Mouse (Mus musculus) spleen, adult 2 months (tissue): Measurements from ENCODE around the gene Gm614.

Experiments used
- CTCF ChIP-seq: fragments of 200-500 bp; IDR thresholded peaks from 2 replicates; pipeline ENCODE4 v1.5.1; 2011; ENCODE audit warnings: mild to moderate bottlenecking, inconsistent platforms; ENCODE audit not compliant: insufficient read depth, insufficient read length, insufficient replicate concordance; ENCODE audit errors: extremely low read depth
- POLR2A ChIP-seq: fragments of 200-500 bp; IDR thresholded peaks from 2 replicates; pipeline ENCODE4 v1.6.1; 2011; ENCODE audit warnings: low read depth, low read length, inconsistent platforms

DNA sequence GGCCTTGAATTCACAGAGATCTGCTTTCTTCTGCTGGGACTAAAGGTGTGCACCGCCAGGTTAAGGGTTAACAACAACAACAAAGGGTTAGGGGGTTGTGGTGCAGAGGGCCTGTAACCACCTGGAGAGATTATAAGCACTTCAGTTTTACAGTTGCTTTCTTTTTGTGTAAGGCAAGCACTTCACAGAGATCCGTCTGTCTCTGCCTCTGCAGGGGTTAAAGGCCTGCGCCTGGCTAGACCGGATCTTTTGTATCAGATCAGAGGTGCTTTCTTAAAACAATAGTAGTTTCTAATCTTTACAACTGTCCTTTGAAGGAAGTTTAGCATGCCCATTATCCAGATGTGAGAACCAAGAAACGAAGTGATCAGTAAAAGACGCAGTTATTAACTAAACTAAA is 9.6 kb upstream of the Gm614 start:
- TF ChIP-seq POLR2A (no peak), CTCF (no peak)
